Mouse (Mus musculus): Measurements from ENCODE around the gene Plxnb1.

DNA sequence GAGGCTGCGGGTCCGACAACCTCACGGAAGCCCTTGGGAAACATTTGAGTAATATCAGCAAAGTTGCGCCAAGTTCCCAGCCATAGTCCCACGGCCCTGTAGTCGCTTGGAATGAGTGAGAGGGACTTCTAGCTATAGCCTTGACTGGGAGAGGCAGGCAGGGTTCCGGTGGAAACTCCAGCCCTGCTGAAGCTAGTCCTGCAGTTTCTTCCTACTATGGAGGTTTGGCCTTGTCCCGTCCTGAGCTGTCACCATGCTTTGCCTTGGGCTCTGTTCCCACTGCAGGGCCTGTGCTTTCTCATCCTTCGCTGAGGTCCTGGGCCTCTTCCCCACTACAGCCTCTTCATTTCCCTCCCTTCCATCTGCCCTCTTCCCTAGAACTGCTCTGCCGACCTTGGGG lies 21.0 kb downstream of the Plxnb1 start:
- TF ChIP-seq POLR2A (IDR thresholded peaks at IDR 0.05; ENCODE audit: borderline replicate concordance, extremely low read depth, insufficient read depth, insufficient read length, poor library complexity, severe bottlenecking) (no peak), CTCF (IDR thresholded peaks at IDR 0.05; ENCODE audit: borderline replicate concordance, extremely low read depth, insufficient read depth, insufficient read length) (no peak)

Measured in brain, embryonic 14.5 days (tissue).